Mouse (Mus musculus) brain, embryonic 14.5 days (tissue): Measurements from ENCODE around the gene Gm28051. TPM values are rescaled to one million over a fixed set of nuclear protein-coding genes. Genes with fewer than 3 reads are reported as not detected.

Experiments
- DNase-seq: peaks from one replicate; pipeline ENCODE4 v3.0.0-alpha.2; 2011; ENCODE audit warnings: low read depth
- CTCF ChIP-seq: fragments of 200-500 bp; IDR thresholded peaks from 2 replicates; pipeline ENCODE4 v1.5.1; 2012; ENCODE audit warnings: inconsistent platforms, mild to moderate bottlenecking, moderate library complexity, borderline replicate concordance; ENCODE audit not compliant: insufficient read depth, insufficient read length; ENCODE audit errors: extremely low read depth
- POLR2A ChIP-seq: fragments of 200-500 bp; IDR thresholded peaks from 2 replicates; pipeline ENCODE4 v1.6.1; 2012; ENCODE audit warnings: mild to moderate bottlenecking, inconsistent platforms, borderline replicate concordance; ENCODE audit not compliant: poor library complexity, insufficient read depth, insufficient read length, severe bottlenecking; ENCODE audit errors: extremely low read depth
- polyA plus RNA-seq: library from polyadenylated mRNA; depleted of rRNA; stranded (reverse); fragments of >200 nt; gene quantifications from 2 replicates; pipeline ENCODE4 v1.2.3, GENCODE M21; 2012

Gene Gm28051
- polyA plus RNA-seq, 1 experiment, result not detected

- no peak for DNase-seq
- TF ChIP-seq CTCF, result no peak
- no peak for TF ChIP-seq POLR2A
Observed at GRCm38 (mm10) chr12:102703441-102703840, 54.1 kb downstream of the Gm28051 start.

GRCm38 (mm10) chr12:102703111-102703412 is 54.5 kb downstream of the Gm28051 start:
- peak; percentile 69 for DNase-seq

GRCm38 (mm10) chr12:102702356-102703110 is 55.0 kb downstream of the Gm28051 start:
- DNase-seq, result peak; percentile 91
- TF ChIP-seq POLR2A (no peak), CTCF (peak; percentile 67; the same call in 1 of the 2 replicates)

More at GRCm38 (mm10) chr12:102703111-102703412, 54.5 kb downstream of the Gm28051 start:
- TF ChIP-seq CTCF (peak; percentile 55; the same call in 1 of the 2 replicates), POLR2A (no peak)

- DNase-seq, result no peak
- no peak for TF ChIP-seq CTCF
- TF ChIP-seq POLR2A, result no peak
Observed at GRCm38 (mm10) chr12:102701691-102702207, 55.8 kb downstream of the Gm28051 start.

- DNase-seq, result peak; percentile 53
- no peak for TF ChIP-seq CTCF
Observed at GRCm38 (mm10) chr12:102700453-102700852, 57.1 kb downstream of the Gm28051 start.

GRCm38 (mm10) chr12:102699156-102699555 is 58.4 kb downstream of the Gm28051 start:
- no peak for TF ChIP-seq POLR2A
- no peak for TF ChIP-seq CTCF

GRCm38 (mm10) chr12:102698089-102698684 is 59.4 kb downstream of the Gm28051 start:
- peak; percentile 76 for DNase-seq
- TF ChIP-seq POLR2A (no peak), CTCF (no peak)

More at GRCm38 (mm10) chr12:102699156-102699555, 58.4 kb downstream of the Gm28051 start:
- no peak for DNase-seq

GRCm38 (mm10) chr12:102697381-102697780 is 60.2 kb downstream of the Gm28051 start:
- no peak for DNase-seq
- no peak for TF ChIP-seq CTCF

- no peak for DNase-seq
- TF ChIP-seq POLR2A, result no peak
- no peak for TF ChIP-seq CTCF
Observed at GRCm38 (mm10) chr12:102696635-102697354, 60.8 kb downstream of the Gm28051 start.

- no peak for DNase-seq
Observed at GRCm38 (mm10) chr12:102695369-102696239, 62.0 kb downstream of the Gm28051 start.

GRCm38 (mm10) chr12:102691761-102692160 is 65.8 kb downstream of the Gm28051 start:
- DNase-seq, result no peak
- TF ChIP-seq CTCF, result no peak
- TF ChIP-seq POLR2A, result no peak

More at GRCm38 (mm10) chr12:102695369-102696239, 62.0 kb downstream of the Gm28051 start:
- TF ChIP-seq CTCF, result no peak
- TF ChIP-seq POLR2A, result no peak
